Mouse (Mus musculus) layer of hippocampus, adult 9-11 months (tissue): ENCODE measurements around the gene Cdk4.

Experiments used
- DNase-seq: peaks from one replicate; pipeline ENCODE4 v3.0.0; 2022

Cdk4 gene

DNA sequence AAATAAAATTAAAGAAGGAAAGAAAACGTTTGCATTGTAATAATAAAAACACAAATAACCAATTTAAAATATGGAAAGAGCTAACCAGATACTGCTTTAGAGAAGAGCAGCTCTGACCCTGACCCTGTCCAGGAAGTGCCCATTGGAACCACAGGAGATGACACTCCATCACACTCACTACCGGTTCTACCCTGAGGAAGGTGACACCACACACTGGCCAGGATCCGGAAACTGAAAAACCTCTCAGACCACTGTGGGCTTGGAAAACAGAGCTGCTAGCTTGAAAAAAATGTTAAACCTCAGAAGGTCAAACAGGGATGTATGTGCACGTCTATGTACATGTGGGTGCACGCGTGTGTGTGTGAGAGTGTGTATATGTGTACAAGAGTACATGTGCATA lies 37.8 kb downstream of the Cdk4 start:
- no peak for DNase-seq

DNA sequence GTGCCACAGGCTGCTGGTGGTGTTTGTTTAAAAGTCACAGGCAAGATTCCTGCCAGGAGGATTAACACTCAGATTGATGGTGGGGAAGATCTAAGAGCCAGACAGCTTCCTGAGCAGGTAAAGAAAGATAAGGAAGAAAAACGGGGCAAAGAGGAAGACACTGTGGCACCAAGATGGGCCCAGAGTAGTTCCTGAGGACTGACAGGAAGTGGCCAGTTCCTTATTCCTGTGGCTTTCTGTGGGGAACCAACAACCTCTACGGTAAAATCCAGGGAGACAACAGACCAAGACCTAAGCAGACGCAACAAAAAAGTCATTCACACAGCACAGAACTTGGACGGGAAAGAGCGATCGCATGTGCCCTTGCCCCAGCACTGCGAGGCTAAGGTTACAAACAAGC lies 40.3 kb downstream of the Cdk4 start:
- no peak for DNase-seq

GRCm38 (mm10) chr10:127107563-127108261 lies 44.4 kb downstream of the Cdk4 start:
- no peak for DNase-seq

DNA sequence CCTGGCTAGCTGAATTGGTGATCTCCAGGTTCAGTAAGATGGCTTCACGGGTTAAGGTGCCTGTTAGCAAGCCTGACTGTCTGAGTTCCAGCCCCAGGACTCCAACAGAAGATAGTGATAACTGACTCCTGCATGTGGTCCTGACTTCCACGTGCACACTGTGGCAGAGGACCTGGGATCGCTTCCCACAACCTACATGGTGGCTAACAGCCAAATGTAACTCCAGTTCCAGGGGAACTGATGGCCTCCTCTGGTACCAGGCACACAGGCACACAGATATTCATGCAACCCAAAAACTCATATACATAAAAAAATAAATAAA lies 44.9 kb downstream of the Cdk4 start:
- DNase-seq = no peak

DNA sequence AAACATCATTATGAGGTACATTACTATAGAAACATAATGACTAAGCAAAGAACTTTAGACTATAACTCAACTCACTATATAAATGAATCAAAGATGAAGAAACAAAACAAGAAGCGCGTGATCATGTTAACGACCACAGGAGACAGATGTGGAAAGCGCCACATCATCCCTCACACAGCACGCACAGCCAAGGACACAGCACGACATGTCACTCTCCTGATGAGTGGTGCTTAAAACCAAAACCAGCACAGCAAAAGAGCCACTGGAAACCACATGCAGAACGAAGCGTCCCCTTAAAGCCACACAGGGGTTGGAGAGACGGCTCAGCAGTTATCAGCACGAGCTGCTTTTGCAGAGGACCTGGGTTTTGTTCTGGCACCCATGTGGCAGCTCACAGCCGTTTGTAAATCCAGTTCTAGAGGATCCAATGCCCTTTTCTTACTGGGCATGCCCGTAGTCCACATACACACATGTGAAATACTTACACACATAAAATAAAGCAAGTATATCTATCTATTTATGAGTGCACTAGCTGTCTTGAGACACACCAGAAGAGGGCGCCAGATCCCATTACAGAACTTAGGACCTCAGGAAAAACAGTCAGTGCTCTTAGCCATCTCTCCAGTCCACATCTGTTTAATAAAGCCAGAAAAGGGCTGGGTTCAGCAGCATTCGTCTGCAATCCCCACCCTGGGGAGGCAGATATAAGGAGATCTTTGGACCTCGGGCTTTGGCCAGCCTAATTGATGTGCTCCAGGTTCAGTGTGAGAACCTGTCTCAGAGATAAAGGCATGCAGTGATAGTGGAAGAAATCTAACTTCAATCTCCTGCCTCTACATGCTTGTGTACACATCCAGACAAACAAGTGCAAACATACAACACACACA lies 47.9 kb downstream of the Cdk4 start:
- DNase-seq = no peak

- no peak for DNase-seq
These were observed 51.1 kb downstream of the Cdk4 start for GRCm38 (mm10) chr10:127114408-127114807.

GRCm38 (mm10) chr10:127115068-127115467 lies 51.7 kb downstream of the Cdk4 start:
- DNase-seq = no peak
